Mouse (Mus musculus) brain, embryonic 14.5 days (tissue): ENCODE results near the gene Fah.

Experiments used
- CTCF ChIP-seq: fragments of 200-500 bp; IDR thresholded peaks from 2 replicates; pipeline ENCODE4 v1.5.1; 2012; ENCODE audit warnings: inconsistent platforms, mild to moderate bottlenecking, moderate library complexity, borderline replicate concordance; ENCODE audit not compliant: insufficient read depth, insufficient read length; ENCODE audit errors: extremely low read depth
- POLR2A ChIP-seq: fragments of 200-500 bp; IDR thresholded peaks from 2 replicates; pipeline ENCODE4 v1.6.1; 2012; ENCODE audit warnings: mild to moderate bottlenecking, inconsistent platforms, borderline replicate concordance; ENCODE audit not compliant: poor library complexity, insufficient read depth, insufficient read length, severe bottlenecking; ENCODE audit errors: extremely low read depth

GRCm38 (mm10) chr7:84590622-84591021 is 15.9 kb downstream of the Fah start:
- TF ChIP-seq CTCF: no peak
- TF ChIP-seq POLR2A: no peak
